Mouse (Mus musculus): Measurements from ENCODE around the gene Depdc5. TPM values are rescaled to one million over a fixed set of nuclear protein-coding genes. Genes with fewer than 3 reads are reported as not detected.
"Not testable (repeated sequence)": the region's sequence is repeated elsewhere in the genome, so short reads cannot be mapped to it uniquely, and the experiment has no call there.

Gene Depdc5
- 10 to 100 TPM; 12.4 to 15.5 (median 14.0) TPM for total RNA-seq (2022)

- DNase-seq (ENCODE audit: low spot score in 2 of 2) = peak; percentile 89 to 93
Measured at GRCm38 (mm10) chr5:32863253-32864228, at the start of gene Depdc5. Gene Depdc5, plus strand, starts transcription at chr5:32863701.

- DNase-seq (ENCODE audit: low spot score in 2 of 2) = no peak
Measured at GRCm38 (mm10) chr5:32815396-32815795, 48.1 kb upstream of the Depdc5 start.

GRCm38 (mm10) chr5:32820471-32820870, 43.0 kb upstream of the Depdc5 start:
- DNase-seq (ENCODE audit: low spot score in 2 of 2) = no peak

- no peak for DNase-seq (ENCODE audit: low spot score in 2 of 2)
Measured at GRCm38 (mm10) chr5:32827009-32827408, 36.5 kb upstream of the Depdc5 start, which contains the start of gene Gm20671. Gene Gm20671, minus strand, starts transcription at chr5:32827109.

DNA sequence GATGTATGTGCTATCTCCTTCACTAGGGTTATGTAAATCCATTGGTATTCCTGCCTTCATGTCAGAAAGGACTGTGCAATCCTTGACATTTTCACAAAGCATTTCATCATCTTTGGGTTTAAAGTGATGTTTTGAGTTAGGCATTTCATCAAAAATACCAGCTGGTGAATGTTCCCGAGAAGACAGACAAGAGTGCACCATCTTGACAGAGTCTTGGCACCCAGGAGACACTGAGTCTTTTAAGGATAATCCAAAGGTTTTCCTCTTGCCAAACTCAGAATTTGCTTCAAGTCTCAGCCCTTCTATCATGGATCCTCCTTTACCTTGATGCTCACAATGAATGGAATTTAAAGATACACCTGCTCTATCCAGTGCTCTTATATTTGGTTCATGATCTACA, 34.7 kb upstream of the Depdc5 start:
- not testable (repeated sequence) for DNase-seq (ENCODE audit: low spot score in 2 of 2)

DNA sequence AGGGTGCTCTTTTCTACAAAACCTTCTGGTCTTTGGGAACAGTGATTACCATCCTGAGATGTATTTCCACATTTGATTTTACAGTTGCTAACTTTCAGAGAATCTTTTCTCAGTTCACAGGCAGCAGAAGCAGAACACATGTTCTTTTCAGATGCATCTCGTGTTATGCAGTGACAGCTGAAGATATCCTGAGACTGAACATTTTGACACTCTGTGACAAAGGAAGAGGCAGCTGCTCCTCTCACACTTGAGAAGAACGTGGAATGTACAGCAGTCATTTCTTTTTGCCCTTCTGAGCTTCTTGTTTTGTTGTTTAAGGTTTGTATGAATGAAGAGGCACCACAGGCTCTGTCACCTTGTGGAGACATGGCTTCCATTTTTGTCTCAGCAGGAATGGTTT, 33.4 kb upstream of the Depdc5 start:
- DNase-seq (ENCODE audit: low spot score in 2 of 2) = no peak

DNA sequence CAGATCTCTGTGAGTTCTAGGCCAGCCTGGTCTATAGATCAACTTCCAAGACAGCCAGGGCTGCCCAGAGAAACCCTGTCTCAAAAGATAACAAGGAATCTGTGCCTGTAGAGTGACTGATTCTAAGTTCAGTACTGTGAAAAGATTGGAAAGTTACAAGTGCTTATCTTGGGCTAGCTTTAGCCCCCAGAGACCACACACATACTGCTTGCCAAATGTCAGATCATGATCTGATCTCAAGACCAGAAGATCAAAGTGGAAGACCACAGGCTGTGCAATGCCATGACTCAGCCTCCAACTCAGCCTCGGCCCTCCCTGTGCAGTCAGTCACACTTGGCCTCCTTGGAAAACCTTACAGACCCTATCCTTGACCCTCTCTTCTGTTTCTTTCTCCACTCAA, 29.0 kb upstream of the Depdc5 start:
- DNase-seq (ENCODE audit: low spot score in 2 of 2) = no peak

DNA sequence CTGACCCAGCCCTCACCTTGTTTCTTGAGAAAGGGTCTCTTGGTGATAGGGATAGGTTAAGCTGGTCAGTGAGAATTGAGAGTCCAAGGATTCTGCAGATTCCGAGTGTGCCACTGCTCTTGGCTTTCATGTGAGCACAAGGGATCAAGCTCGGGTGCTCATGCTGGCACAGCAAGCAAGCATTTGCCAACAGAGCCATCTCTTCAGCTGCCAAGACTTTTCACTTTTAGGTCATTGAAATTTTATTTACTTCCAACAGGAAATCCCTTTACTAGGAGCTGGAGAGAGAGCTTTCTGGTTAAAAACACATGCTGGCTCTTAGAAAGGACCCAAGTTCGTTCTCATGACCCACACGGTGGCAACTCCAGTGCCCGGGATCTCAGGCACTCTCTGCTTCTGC, 26.5 kb upstream of the Depdc5 start:
- DNase-seq (ENCODE audit: low spot score in 2 of 2) = no peak

DNA sequence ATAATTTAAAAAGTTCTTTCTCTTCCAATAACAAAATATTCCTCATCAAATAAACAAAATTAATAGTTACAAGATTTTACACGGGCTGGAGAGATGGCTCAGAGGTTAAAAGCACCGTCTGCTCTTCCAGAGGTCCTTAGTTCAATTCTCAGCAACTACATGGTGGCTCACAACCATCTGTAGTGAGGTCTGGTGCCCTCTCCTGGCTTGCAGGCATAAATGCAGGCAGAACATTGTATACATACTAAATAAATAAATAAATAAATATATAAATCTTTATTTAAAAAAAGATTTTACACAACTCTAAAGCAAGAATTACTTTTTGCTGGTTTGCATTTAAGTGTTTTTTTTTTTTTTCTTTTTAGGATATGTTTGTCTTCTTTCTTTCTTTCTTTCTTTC, 23.5 kb upstream of the Depdc5 start:
- DNase-seq (ENCODE audit: low spot score in 2 of 2) = no peak

DNA sequence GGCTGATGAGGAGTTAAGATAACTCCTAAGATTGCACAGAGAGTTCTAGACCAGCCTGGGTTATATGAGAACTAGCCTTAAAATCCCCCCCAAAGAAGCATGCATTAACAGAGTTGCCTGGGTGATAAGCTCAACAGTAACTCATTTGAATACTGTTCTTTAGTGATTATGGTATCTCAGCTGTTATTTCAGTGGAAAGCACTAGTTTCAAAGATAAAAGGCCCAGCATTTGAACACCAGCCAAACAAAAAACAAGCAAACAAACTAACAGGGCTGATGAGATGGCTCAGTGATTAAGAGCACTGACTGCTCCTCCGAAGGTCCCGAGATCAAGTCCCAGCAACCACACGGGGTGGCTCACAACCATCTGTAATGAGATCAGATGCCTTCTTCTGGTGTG, 14.3 kb upstream of the Depdc5 start:
- DNase-seq (ENCODE audit: low spot score in 2 of 2) = no peak

GRCm38 (mm10) chr5:32849580-32849979, 13.9 kb upstream of the Depdc5 start:
- not testable (repeated sequence) for DNase-seq (ENCODE audit: low spot score in 2 of 2)

GRCm38 (mm10) chr5:32852026-32852425, 11.5 kb upstream of the Depdc5 start:
- no peak for DNase-seq (ENCODE audit: low spot score in 2 of 2)

DNA sequence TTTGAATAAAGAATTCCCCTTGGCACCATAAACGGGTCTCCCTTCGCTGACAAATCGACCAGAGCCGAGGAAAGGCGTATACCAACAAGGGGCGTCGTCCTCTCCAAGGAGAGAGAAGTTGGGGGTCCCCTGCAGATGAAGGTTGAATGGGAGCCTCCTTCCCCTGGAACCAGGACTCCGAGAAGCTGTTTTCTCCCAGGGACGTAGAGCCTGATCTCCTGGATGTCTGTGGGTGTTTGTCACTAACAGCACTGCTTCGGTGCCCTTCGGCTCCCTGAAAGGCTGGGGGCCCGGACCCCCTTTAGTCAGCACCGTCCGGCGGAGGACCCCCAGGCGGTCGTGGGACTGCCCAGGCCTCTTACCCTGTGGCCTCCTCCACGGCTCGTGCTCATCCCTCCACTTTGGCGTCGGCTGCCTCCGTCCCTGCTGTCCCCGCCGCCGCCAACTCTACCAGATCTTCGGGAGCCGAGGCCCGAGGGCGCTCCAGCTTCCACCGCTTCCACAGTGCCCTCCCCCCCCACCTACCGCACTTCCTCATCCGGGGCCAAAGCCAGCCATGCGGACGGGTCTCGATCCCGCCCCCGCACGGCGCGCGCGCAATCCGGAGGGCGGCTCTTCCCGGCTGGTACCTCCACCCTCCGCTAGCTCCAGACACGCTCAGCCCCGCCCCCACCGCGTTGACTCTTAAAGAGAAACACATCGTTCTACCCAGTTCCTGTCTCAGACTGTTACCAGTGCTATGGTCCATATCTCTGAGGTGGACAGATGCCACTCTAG, 9.6 kb upstream of the Depdc5 start, which contains the start of gene Prr14l:
Gene Prr14l (minus strand): TSS at position 526 of the 777 bp plus-strand sequence.
- peak; percentile 98 for DNase-seq (ENCODE audit: low spot score in 2 of 2)

DNA sequence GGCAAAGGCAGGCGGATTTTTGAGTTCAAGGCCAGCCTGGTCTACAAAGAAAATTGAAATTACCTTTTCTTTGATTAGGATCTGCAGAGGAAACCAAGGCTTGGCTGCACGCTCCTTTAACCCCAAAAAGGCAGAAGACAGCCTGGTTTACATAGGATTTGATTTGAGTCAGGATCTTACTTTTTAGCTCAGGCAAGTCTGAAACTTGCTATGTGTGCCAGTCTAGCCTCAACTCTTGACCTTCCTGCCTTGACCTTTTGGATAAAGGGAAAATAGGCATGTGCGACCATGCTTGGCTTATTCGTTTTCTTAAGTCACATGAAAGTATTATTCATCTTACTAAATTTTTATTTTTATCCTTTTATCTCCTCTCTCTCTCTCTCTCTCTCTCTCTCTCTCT, 8.7 kb upstream of the Depdc5 start:
- DNase-seq (ENCODE audit: low spot score in 2 of 2) = no peak

- DNase-seq (ENCODE audit: low spot score in 2 of 2) = not testable (repeated sequence)
Measured at GRCm38 (mm10) chr5:32855274-32855673, 8.2 kb upstream of the Depdc5 start.

DNA sequence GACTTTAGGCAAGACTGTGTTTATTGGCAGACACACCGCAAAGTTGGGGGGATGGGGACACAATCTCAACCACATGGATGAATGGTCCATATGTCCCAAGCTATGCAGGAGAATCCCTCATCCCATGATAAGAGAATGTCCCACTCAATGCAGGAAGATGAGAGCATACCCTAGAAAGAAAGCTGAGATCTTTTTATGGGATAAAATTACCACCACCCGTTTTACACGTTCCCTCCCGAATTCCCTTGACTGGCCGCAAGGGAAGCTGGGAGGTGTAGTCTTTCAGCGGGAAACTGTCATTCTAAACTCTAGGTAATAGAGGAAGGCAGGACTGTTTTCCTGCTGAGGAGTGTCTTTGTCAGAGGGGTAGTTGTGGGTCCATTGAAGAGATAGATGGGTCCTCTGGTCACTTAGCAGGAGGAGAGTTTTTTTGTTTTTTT, 5.7 kb upstream of the Depdc5 start:
- DNase-seq (ENCODE audit: low spot score in 2 of 2) = peak in 1 of 2 experiments; percentile 4

GRCm38 (mm10) chr5:32861082-32861481, 2.4 kb upstream of the Depdc5 start:
- DNase-seq (ENCODE audit: low spot score in 2 of 2) = no peak

GRCm38 (mm10) chr5:32862469-32863132, 900 bp upstream of the Depdc5 start:
- no peak for DNase-seq (ENCODE audit: low spot score in 2 of 2)

DNA sequence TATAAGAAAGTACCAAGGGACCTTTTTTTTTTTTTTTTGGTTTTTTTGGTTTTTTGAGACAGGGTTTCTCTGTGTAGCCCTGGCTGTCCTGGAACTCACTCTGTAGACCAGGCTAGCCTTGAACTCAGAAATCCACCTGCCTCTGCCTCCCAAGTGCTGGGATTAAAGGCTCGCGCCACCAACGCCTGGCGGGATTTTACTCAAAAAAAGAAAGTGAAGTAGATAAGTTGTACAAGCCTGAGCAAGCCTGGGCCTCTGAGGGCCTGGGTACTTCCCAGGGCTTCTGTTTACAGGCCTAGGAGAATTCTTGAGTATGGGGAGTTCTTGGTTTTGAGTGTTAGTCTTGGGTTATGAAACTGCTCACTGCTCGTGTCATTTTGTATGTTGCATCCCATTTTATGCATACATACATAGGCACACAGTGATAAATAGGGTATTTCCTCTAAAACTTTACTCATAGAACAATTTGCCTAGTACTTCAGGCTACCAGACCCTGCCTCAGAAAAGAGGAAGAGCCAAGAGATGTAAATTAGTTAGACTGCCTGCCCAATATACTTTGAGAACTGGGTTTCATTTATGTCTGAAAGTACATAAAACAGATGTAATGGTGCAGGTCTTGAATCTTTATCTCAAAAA, 6.0 kb downstream of the Depdc5 start:
- no peak for DNase-seq (ENCODE audit: low spot score in 2 of 2)

GRCm38 (mm10) chr5:32872346-32872745, 8.8 kb downstream of the Depdc5 start:
- DNase-seq (ENCODE audit: low spot score in 2 of 2) = no peak

DNA sequence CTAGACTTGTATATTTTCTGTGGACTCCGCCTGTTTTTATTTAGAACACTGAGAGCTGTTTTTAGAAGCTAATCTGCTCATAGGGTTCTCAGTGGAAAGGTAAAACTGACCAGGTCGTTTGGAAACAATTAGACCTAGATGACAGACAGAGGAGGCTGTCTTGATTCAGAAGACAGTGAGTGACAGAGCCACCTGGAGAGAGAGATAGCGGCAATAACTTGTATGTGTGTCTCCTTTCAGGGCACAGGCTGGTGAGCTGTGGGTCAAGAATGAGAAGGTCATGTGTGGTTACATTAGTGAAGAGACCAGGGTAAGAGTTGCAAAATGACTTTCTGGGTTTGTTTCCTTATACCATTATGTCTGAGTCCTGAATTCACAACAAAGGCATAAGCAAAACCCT, 23.2 kb downstream of the Depdc5 start:
- DNase-seq (ENCODE audit: low spot score in 2 of 2) = no peak
